Mouse (Mus musculus): ENCODE data around the gene Gdi1.
A peak's percentile ranks its signal among the peaks of the same experiment; 100 is the strongest.

- TF ChIP-seq E2F4 (IDR thresholded peaks at IDR 0.05; ENCODE audit: insufficient read depth) (no peak), POLR2AphosphoS2 (IDR thresholded peaks at IDR 0.05; ENCODE audit: insufficient read length, low read depth) (peak; percentile 93), POLR2A (IDR thresholded peaks at IDR 0.05; ENCODE audit: insufficient read length, low read depth) (peak; percentile 87), USF1 (IDR thresholded peaks at IDR 0.05; ENCODE audit: low read depth) (no peak), MAX (IDR thresholded peaks at IDR 0.05; ENCODE audit: low read depth) (no peak), CEBPB (IDR thresholded peaks at IDR 0.05; ENCODE audit: insufficient read depth, poor library complexity, severe bottlenecking) (no peak)
Observed at GRCm38 (mm10) chrX:74282395-74283091, 22.3 kb upstream of the Gdi1 start.
